Mouse (Mus musculus) lung, embryonic 15.5 days (tissue): ENCODE measurements around the gene Clstn1. TPM values are rescaled to one million over a fixed set of nuclear protein-coding genes. Genes with fewer than 3 reads are reported as not detected.

Experiments
- ATAC-seq: fragments of 200-750 bp; cut with Nextera tagmentation; 2 replicates; pipeline ENCODE4 v1.8.0; 2017; ENCODE audit warnings: moderate number of reproducible peaks, borderline replicate concordance; ENCODE audit not compliant: low FRiP score, low TSS enrichment; ENCODE audit errors: extremely low read depth
- H3K27ac ChIP-seq: fragments of 300-500 bp; sonication (generic); 2 replicates; pipeline ENCODE4 v1.5.1; 2015; ENCODE audit warnings: moderate library complexity, mild to moderate bottlenecking, inconsistent platforms
- H3K27me3 ChIP-seq: fragments of 300-500 bp; sonication (generic); 2 replicates; pipeline ENCODE4 v1.6.1; 2015; ENCODE audit warnings: inconsistent platforms
- H3K36me3 ChIP-seq: fragments of 300-500 bp; sonication (generic); 2 replicates; pipeline ENCODE4 v1.6.1; 2015; ENCODE audit warnings: inconsistent platforms
- H3K4me1 ChIP-seq: fragments of 300-500 bp; sonication (generic); 2 replicates; pipeline ENCODE4 v1.6.1; 2015; ENCODE audit warnings: inconsistent platforms
- H3K4me2 ChIP-seq: fragments of 300-500 bp; sonication (generic); 2 replicates; pipeline ENCODE4 v1.6.1; 2015; ENCODE audit warnings: inconsistent platforms, mild to moderate bottlenecking, moderate library complexity
- H3K4me3 ChIP-seq: fragments of 300-500 bp; sonication (generic); 2 replicates; pipeline ENCODE4 v1.5.1; 2015; ENCODE audit warnings: mild to moderate bottlenecking, inconsistent platforms
- H3K9ac ChIP-seq: fragments of 300-500 bp; sonication (generic); 2 replicates; pipeline ENCODE4 v1.6.1; 2015; ENCODE audit warnings: inconsistent platforms
- H3K9me3 ChIP-seq: fragments of 300-500 bp; sonication (generic); 2 replicates; pipeline ENCODE4 v1.6.1; 2016; ENCODE audit warnings: inconsistent platforms
- WGBS: fragments of 180-500 bp; shearing (Covaris S2); methylation state at CpG from one replicate; pipeline ENCODE4 v1.1.7; 2015; 5-methylcytosine and 5-hydroxymethylcytosine counted together
- polyA plus RNA-seq: library from polyadenylated mRNA; unstranded; fragments of >200 nt; fragmentation: Nextera tagmentation; extraction: Ambion mirVana; gene quantifications from 2 replicates; pipeline ENCODE4 v1.2.1, GENCODE M21; 2015

Clstn1 gene
- 51.1 and 56.2 TPM in 2 replicates for polyA plus RNA-seq

DNA sequence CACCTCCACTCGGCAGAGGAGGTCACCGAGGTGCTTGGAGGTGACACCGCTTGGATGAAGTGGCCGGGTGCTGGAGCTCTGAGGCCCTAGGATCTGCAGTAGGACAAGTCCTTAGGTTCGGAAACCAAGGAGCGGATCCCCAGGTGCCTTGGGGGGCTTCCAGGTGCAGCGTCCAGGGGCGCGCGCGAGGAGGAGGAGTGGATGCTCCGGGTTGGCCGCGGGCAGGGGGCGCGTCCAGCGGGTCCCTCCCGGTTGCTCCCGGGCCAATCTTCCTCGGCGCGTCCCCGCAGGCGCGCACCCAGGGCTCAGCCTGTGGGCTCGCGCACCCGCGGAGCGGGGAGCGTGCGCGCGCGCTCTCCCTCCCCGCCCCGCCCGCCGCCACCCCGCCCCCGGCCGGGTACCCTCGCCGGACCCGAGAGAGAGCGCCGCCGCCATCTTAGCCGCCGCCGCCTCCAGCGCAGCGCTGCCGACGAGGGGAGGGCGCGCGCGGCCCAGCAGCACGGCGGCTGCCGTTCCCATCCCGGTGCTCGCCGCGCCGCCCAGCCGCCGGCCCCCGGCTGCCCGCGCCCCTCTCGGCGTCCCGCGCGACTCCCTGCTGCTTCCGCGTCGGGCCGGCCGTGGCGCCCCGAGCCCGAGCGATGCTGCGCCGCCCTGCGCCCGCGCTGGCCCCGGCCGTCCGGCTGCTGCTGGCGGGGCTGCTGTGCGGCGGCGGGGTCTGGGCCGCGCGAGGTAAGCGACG lies at the start of gene Clstn1:
Gene Clstn1 (plus strand): TSS at position 425 of the 739 bp plus-strand sequence.
- peak within 1 kb of the TSS; percentile 99 for H3K4me2 ChIP-seq
- H3K27me3 ChIP-seq: peaks cover 45% of the 10 kb centered on the region
- H3K9me3 ChIP-seq: no peaks in the 10 kb centered on the region; the same call in 1 of the 2 replicates
- H3K9ac ChIP-seq: peak within 1 kb of the TSS; percentile 88
- H3K4me1 ChIP-seq: peaks cover 14% of the 10 kb centered on the region
- peak within 1 kb of the TSS; percentile 41 for H3K27ac ChIP-seq
- peak; percentile 77 for ATAC-seq
- peak within 1 kb of the TSS; percentile 91 for H3K4me3 ChIP-seq
- no peaks in the 10 kb centered on the region for H3K36me3 ChIP-seq
- WGBS: under 1% methylated on average over 68 of the region's 103 CpGs

DNA sequence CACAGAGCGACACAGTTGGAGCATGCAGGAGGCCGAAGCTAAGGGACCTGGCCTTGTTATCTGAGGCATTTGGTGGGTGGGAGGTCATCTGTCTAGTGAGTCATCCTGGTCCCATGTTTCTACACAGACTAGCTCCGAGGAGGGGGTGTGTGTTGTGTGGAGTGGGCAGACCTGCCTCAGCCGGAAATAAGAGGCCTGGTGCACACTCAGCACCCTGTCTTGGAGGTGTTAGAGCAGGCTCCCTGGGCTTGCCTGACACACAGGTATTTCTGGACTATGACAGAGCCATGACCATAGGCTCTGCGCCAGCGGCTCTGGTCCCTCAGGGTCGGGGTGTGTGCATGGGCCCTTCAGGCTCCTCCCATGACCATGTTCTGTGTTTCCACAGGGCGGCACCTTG lies 46.8 kb upstream of the Clstn1 start:
- Histone ChIP-seq H3K4me1 (no peaks in the 10 kb centered on the region), H3K27me3 (no peaks in the 10 kb centered on the region), H3K9ac (no peak overlapping the region), H3K4me3 (no peak overlapping the region), H3K27ac (no peak overlapping the region), H3K4me2 (no peak overlapping the region), H3K9me3 (no peaks in the 10 kb centered on the region), H3K36me3 (no peaks in the 10 kb centered on the region)
- ATAC-seq: peak; percentile 27; the same call in 1 of the 2 replicates
- 45% methylated on average over 8 of the region's 8 CpGs for WGBS

DNA sequence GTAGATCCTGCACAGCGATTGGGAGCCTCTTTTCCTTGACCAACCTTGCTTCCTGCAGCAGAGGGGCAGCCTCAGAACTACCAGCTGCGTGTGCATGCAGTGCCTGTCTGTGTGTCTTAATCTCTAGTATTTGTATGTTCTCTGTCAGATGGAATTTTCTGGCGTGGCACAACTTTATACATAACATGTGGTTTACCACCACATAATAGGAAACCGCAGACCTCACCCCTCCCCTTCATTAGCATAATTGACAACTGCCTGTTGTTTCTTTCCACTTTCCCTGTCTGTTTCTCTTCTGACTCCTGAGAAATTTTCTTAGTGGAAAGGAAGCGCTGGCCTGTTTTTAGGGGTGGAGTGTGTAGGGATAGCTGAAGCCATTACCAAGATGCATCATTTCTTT lies 44.3 kb upstream of the Clstn1 start:
- no peak overlapping the region for H3K4me3 ChIP-seq
- H3K4me1 ChIP-seq: no peaks in the 10 kb centered on the region
- no peak overlapping the region for H3K27ac ChIP-seq
- H3K27me3 ChIP-seq: no peaks in the 10 kb centered on the region
- H3K9ac ChIP-seq: no peak overlapping the region
- H3K36me3 ChIP-seq: peaks cover 15% of the 10 kb centered on the region
- WGBS: 58% methylated on average over 5 of the region's 5 CpGs
- H3K4me2 ChIP-seq: no peak overlapping the region
- no peaks in the 10 kb centered on the region for H3K9me3 ChIP-seq
- no peak for ATAC-seq

DNA sequence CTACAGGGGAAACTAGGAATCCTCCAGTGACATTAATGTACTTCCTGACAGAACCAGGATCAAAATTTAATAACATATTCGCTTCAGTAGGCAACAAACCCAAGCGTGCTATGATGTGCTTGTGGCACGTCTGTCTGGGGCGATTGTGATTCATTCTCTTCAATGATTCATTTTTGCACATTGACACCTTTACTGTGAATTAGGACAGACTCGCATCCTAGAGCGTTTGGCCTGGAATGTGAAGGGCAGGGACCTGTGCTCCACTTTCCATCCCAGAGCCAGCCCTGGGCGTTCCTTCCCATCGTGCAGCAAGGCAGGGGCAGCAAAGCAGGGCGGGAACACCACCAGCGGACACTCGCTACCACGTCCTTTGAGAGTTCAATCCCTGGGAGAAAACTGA lies 43.8 kb upstream of the Clstn1 start:
- H3K9me3 ChIP-seq: no peaks in the 10 kb centered on the region
- no peak overlapping the region for H3K9ac ChIP-seq
- H3K4me3 ChIP-seq: no peak overlapping the region
- no peak for ATAC-seq
- no peak overlapping the region for H3K4me2 ChIP-seq
- WGBS: 77% methylated on average over 12 of the region's 12 CpGs
- no peaks in the 10 kb centered on the region for H3K4me1 ChIP-seq
- no peak overlapping the region for H3K27ac ChIP-seq
- H3K27me3 ChIP-seq: no peaks in the 10 kb centered on the region
- H3K36me3 ChIP-seq: peaks cover 15% of the 10 kb centered on the region

DNA sequence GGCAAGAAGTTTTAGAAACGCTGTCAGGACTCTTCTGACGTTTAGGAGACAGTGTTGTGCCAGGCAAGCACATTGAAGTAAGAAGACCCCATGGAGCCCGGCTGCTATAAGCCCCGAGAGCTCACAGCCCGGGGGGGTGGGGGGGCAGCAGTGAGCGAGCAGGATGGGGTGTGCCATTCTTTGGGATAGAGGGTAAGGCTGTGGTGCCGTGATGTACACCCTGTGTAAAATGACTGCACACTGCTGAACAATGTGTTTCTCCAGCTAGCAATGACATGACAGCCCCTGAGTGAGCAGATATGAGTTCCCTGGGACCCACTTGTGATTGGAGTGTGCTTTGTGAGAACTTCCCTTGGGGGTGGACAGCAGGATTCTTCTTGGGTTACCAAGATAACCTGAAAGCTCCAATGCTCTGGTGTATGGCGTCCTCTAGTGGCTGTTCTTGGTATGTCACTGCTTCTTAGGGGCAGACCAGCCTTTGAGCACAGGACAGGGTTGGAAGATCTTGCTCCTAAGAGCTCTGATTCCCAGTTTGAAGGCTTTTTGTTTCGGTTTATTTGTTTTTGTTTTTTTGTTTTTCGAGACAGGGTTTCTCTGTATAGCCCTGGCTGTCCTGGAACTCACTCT lies 43.2 kb upstream of the Clstn1 start:
- Histone ChIP-seq H3K4me3 (no peak overlapping the region), H3K36me3 (peaks cover 15% of the 10 kb centered on the region), H3K9ac (no peak overlapping the region), H3K4me2 (no peak overlapping the region), H3K4me1 (no peaks in the 10 kb centered on the region), H3K27ac (no peak overlapping the region), H3K27me3 (no peaks in the 10 kb centered on the region), H3K9me3 (no peaks in the 10 kb centered on the region)
- WGBS: 49% methylated on average over 10 of the region's 10 CpGs
- no peak for ATAC-seq

DNA sequence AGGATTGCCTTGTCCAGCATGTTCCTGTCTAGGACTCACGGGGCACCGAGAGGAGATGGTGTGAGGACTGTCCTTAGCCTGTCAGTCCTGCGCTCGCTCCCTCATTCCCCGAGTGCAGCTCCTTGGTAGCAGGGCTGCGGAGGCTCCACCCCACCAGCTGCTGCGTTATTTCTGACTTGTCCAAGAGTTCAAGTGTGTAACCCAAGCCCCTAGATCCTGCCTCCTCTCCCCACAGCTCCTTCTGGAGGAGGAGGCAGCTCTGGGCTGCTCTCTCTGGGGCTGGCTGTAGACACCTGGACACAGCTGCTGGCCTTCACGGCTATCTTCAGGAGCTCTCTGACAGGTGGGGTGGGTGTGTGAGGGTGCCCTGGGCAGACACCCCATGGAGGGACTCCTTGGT lies 41.4 kb upstream of the Clstn1 start:
- Histone ChIP-seq H3K9ac (no peak overlapping the region), H3K27ac (no peak overlapping the region), H3K27me3 (no peaks in the 10 kb centered on the region), H3K9me3 (no peaks in the 10 kb centered on the region), H3K36me3 (peaks cover 15% of the 10 kb centered on the region), H3K4me3 (no peak overlapping the region), H3K4me2 (no peak overlapping the region), H3K4me1 (no peaks in the 10 kb centered on the region)
- no peak for ATAC-seq
- WGBS: 74% methylated on average over 8 of the region's 8 CpGs

DNA sequence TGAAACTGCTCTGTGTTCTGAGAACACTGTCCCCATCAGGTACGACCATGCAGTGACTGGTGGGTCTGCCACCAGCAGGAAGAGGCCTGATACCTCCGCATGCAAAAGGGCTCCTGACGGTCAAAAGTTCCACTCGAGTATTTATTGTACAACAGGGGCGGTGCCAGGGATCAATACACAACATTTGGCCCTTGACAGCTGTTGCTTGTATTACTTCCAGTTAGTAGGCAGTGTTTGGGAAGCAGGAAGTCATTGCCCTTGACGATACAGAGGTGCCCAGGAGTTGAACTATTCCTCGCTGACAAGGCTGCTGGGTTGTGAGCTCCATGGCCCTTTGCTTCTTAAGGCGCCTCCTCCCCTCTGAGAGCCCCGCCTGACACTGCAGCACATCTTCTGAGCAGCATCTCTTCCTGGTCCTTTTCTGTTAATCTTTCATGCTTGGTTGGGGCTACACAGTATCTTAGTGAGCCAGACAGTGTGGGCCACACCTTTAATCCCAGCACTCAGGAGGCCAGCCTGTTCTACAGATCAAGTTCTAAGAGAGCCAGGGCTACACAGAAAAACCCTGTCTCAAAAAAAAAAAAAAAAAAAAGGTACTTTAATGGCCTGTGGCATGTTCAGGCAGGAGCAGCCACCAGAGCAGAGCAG lies 39.3 kb upstream of the Clstn1 start:
- no peak for ATAC-seq
- no peaks in the 10 kb centered on the region for H3K27me3 ChIP-seq
- H3K27ac ChIP-seq: no peak overlapping the region
- H3K4me1 ChIP-seq: no peaks in the 10 kb centered on the region
- H3K4me3 ChIP-seq: no peak overlapping the region
- no peaks in the 10 kb centered on the region for H3K9me3 ChIP-seq
- 78% methylated on average over 9 of the region's 9 CpGs for WGBS
- no peak overlapping the region for H3K4me2 ChIP-seq
- H3K9ac ChIP-seq: no peak overlapping the region
- H3K36me3 ChIP-seq: peaks cover 15% of the 10 kb centered on the region

DNA sequence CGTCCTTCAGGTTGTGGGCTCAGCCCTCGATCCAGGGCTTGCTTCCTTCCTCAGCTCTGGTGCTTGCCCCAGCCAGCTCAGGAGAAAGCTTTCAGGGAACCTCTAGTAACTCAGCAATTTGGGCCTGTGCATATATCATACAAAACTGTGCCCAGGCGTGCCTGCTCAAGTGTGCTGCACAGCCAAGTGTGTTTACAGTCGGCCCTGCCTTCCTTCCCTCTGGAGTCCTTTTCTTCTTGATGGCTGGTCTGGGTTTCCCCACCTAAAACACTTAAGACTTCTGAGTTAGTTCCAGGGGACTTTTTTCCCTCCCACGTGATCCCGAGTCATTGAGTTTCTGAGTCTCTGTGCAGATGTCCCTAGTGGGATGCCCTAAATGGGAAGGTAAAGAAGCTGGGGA lies 38.7 kb upstream of the Clstn1 start:
- WGBS: 67% methylated on average over 6 of the region's 6 CpGs
- H3K4me3 ChIP-seq: no peak overlapping the region
- no peak overlapping the region for H3K4me2 ChIP-seq
- H3K4me1 ChIP-seq: no peaks in the 10 kb centered on the region
- H3K27me3 ChIP-seq: no peaks in the 10 kb centered on the region
- H3K9ac ChIP-seq: no peak overlapping the region
- no peaks in the 10 kb centered on the region for H3K9me3 ChIP-seq
- ATAC-seq: no peak
- H3K27ac ChIP-seq: no peak overlapping the region
- H3K36me3 ChIP-seq: peaks cover 15% of the 10 kb centered on the region

DNA sequence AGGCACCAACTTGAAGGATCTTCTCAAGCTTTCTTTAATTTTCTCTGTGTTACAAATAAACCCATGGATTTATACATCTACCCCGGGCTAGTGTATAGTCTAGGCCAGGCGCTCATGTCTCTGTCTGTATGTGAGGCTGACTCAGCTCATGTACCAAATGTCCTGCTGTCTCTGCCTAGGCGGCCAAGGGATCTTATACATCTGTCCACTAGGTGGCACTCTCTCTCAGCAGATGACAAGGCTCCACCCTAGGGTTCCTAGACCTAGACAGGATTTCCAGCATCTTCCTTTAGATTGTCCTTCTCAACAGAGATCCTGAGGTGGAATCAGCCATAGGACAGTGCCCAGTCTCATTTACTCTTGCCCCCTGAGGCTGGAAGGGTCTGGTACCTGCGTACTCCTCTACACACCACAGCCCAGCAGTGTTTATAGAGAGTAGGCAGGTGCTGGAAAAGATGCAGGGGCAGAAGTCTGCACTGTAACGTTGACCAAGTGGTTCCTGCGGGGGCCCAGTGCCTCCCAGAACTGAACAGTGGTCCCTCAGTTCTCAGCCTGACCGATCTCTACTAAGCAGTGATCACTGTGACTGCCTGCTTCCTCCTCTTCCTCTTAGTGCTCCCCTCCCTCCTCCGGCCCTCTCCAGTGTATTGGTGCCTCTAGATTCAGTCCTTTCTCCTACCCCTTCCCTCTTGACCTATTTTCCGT lies 36.9 kb upstream of the Clstn1 start:
- Histone ChIP-seq H3K27ac (no peak overlapping the region), H3K9ac (no peak overlapping the region), H3K9me3 (no peaks in the 10 kb centered on the region), H3K36me3 (peaks cover 15% of the 10 kb centered on the region), H3K4me3 (no peak overlapping the region), H3K4me2 (no peak overlapping the region), H3K27me3 (no peaks in the 10 kb centered on the region), H3K4me1 (no peaks in the 10 kb centered on the region)
- WGBS: 58% methylated on average over 9 of the region's 9 CpGs
- ATAC-seq: peak; percentile 69; the same call in 1 of the 2 replicates

DNA sequence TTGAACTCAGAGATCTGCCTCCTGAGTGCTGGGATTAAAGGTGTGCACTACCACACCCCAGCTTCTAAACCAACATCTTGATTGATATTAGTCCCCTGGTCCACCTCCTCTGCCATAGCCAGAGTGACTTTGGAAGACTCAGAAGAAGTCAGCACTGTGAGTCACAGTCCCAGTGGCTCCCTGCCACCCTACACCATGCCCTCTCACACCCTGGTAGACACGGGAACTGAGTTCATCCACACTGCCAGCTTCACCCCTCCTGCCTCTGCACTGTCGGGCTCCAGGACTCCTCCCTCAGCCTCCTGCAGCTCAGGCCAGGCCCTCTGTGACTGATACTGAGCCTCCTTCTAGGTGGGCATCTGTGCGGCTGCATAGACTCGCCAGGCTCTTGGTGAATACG lies 35.4 kb upstream of the Clstn1 start:
- Histone ChIP-seq H3K4me1 (no peaks in the 10 kb centered on the region), H3K27me3 (no peaks in the 10 kb centered on the region), H3K36me3 (peaks cover 10% of the 10 kb centered on the region), H3K9me3 (no peaks in the 10 kb centered on the region), H3K9ac (no peak overlapping the region), H3K4me3 (no peak overlapping the region), H3K27ac (no peak overlapping the region), H3K4me2 (no peak overlapping the region)
- ATAC-seq: no peak
- WGBS: 75% methylated on average over 5 of the region's 5 CpGs

DNA sequence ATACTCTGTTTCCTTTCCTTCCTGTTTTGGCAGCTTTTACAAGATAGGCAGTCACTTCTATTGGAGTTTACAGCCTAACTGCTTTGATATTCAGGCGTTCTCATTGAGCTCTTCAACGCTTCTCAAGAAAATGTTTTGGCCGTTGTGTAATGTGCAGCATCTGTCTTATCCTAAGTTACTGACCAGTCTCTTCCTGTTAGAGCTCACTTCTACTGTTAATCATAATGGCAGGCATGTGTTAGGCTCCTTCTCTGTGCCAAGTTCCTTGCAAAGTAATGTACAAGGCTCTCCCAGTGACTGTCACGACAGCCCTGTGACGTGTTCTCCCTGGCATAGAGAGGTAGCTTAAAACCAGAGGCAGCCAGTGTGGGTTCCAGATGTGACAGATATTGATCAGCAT lies 34.6 kb upstream of the Clstn1 start:
- H3K27ac ChIP-seq: no peak overlapping the region
- H3K9ac ChIP-seq: no peak overlapping the region
- H3K4me1 ChIP-seq: no peaks in the 10 kb centered on the region
- no peak for ATAC-seq
- no peaks in the 10 kb centered on the region for H3K9me3 ChIP-seq
- 50% methylated on average over 5 of the region's 5 CpGs for WGBS
- no peak overlapping the region for H3K4me3 ChIP-seq
- H3K27me3 ChIP-seq: no peaks in the 10 kb centered on the region
- 0 out of 2 replicates have a peak, but pooled peaks cover 2% of the 10 kb centered on the region for H3K36me3 ChIP-seq
- no peak overlapping the region for H3K4me2 ChIP-seq
